Mouse (Mus musculus): Measurements from ENCODE around the gene Rusc1. TPM values are rescaled to one million over a fixed set of nuclear protein-coding genes. Genes with fewer than 3 reads are reported as not detected.

The Rusc1 gene
- total and polyA plus RNA-seq, 3 experiments, result 40.8 to 58.9 TPM; not detected in 1

GRCm38 (mm10) chr3:89106881-89107280 lies 13.8 kb upstream of the Rusc1 start:
- Histone ChIP-seq H3K27ac (ENCODE audit: control insufficient read depth, low read depth, low read length) (peak overlapping the region; percentile 80), H3K36me3 (ENCODE audit: control insufficient read depth in 1 of 2, insufficient read depth in 2 of 2, low read length in 2 of 2) (peaks cover 0 to 20% of the 10 kb centered on the region in 2 experiments; a peak in 2 of 4 replicates), H3K79me2 (ENCODE audit: control insufficient read depth, insufficient read depth, low read length, poor library complexity) (no peaks in the 10 kb centered on the region), H3K9me3 (replicated peaks; ENCODE audit: insufficient read depth, low read length) (no peaks in the 10 kb centered on the region), H3K27me3 (ENCODE audit: control insufficient read depth in 1 of 2, insufficient read depth in 2 of 2, low read length in 2 of 2) (no peaks in the 10 kb centered on the region), H3K4me3 (ENCODE audit: control insufficient read depth in 1 of 2, insufficient read depth in 1 of 2, low read depth in 2 of 2, low read length in 2 of 2) (peak overlapping the region in 1 of 2 experiments; percentile 17; a peak in 1 of 4 replicates), H3K9ac (ENCODE audit: control insufficient read depth, low read depth, low read length, poor library complexity, severe bottlenecking) (peak overlapping the region; percentile 11), H3K4me1 (ENCODE audit: control insufficient read depth in 1 of 2, insufficient read depth in 2 of 2, low read length in 2 of 2) (peaks cover 15 to 18% of the 10 kb centered on the region in 2 experiments)
- DNase-seq (ENCODE audit: low read depth, low spot score), result peak; percentile 77
- TF ChIP-seq MXI1 (IDR thresholded peaks at IDR 0.05; ENCODE audit: low read depth, low read length) (0 out of 2 replicates have a peak, but pooled peaks have one; percentile 19), POLR2AphosphoS2 (IDR thresholded peaks at IDR 0.05; ENCODE audit: low read length) (no peak), ZMIZ1 (IDR thresholded peaks at IDR 0.05; ENCODE audit: low read depth, low read length) (no peak), GABPA (IDR thresholded peaks at IDR 0.05; ENCODE audit: low read depth, low read length) (no peak), GATA1 (IDR thresholded peaks at IDR 0.05; ENCODE audit: low read depth, low read length) (peak; percentile 42; the same call in 1 of the 2 replicates), POLR2A (IDR thresholded peaks at IDR 0.05; ENCODE audit: control insufficient read depth in 1 of 2, insufficient read depth in 1 of 2, low read depth in 1 of 2, low read length in 2 of 2, poor library complexity in 1 of 2) (peak in 1 of 2 experiments; percentile 43; a peak in 1 of 4 replicates), MYC (IDR thresholded peaks at IDR 0.05; ENCODE audit: low read depth, low read length) (no peak), CHD2 (IDR thresholded peaks at IDR 0.05; ENCODE audit: low read length) (no peak), ETS1 (IDR thresholded peaks at IDR 0.05; ENCODE audit: low read depth, low read length) (0 out of 2 replicates have a peak, but pooled peaks have one; percentile 45), MEF2A (IDR thresholded peaks at IDR 0.05; ENCODE audit: extremely low read depth, insufficient replicate concordance, low read depth, low read length, poor library complexity, severe bottlenecking) (no peak), RCOR1 (IDR thresholded peaks at IDR 0.05; ENCODE audit: low read depth, low read length) (no peak), MAX (IDR thresholded peaks at IDR 0.05; ENCODE audit: low read length) (peak; percentile 30; the same call in 1 of the 2 replicates), CTCF (IDR thresholded peaks at IDR 0.05 in 2 of 3, conservative IDR thresholded peaks at IDR 0.05 in 1 of 3; ENCODE audit: control insufficient read depth in 1 of 3, insufficient read depth in 1 of 3, low read depth in 2 of 3, low read length in 3 of 3, poor library complexity in 1 of 3, severe bottlenecking in 1 of 3) (no peak), MYB (IDR thresholded peaks at IDR 0.05; ENCODE audit: low read depth, low read length) (no peak), ZKSCAN1 (IDR thresholded peaks at IDR 0.05; ENCODE audit: low read depth, low read length) (no peak), HCFC1 (IDR thresholded peaks at IDR 0.05; ENCODE audit: low read depth, low read length) (0 out of 2 replicates have a peak, but pooled peaks have one; percentile 59), SMC3 (IDR thresholded peaks at IDR 0.05; ENCODE audit: low read depth, low read length) (no peak), TBP (IDR thresholded peaks at IDR 0.05; ENCODE audit: low read depth, low read length) (peak; percentile 77), ZNF384 (IDR thresholded peaks at IDR 0.05; ENCODE audit: low read depth, low read length) (no peak), SIN3A (IDR thresholded peaks at IDR 0.05; ENCODE audit: low read length) (peak; percentile 48; the same call in 1 of the 2 replicates), UBTF (IDR thresholded peaks at IDR 0.05; ENCODE audit: borderline replicate concordance, insufficient read depth, low read depth, low read length) (no peak), RAD21 (IDR thresholded peaks at IDR 0.05; ENCODE audit: low read depth, low read length) (no peak; the same call in 1 of the 2 replicates), POLR2AphosphoS5 (IDR thresholded peaks at IDR 0.05; ENCODE audit: borderline replicate concordance, low read depth, low read length) (no peak), TCF12 (IDR thresholded peaks at IDR 0.05; ENCODE audit: low read depth, low read length) (no peak), CHD1 (IDR thresholded peaks at IDR 0.05; ENCODE audit: low read depth, low read length) (no peak), MAFK (IDR thresholded peaks at IDR 0.05; ENCODE audit: borderline replicate concordance, low read depth, low read length) (no peak), USF1 (IDR thresholded peaks at IDR 0.05; ENCODE audit: low read depth, low read length) (no peak), MAZ (IDR thresholded peaks at IDR 0.05; ENCODE audit: low read depth, low read length) (no peak), USF2 (IDR thresholded peaks at IDR 0.05; ENCODE audit: borderline replicate concordance in 1 of 2, insufficient read depth in 1 of 2, low read depth in 1 of 2, low read length in 2 of 2) (no peak), KAT2A (conservative IDR thresholded peaks at IDR 0.05; ENCODE audit: low read depth, low read length) (no peak), NELFE (IDR thresholded peaks at IDR 0.05; ENCODE audit: low read depth, low read length) (no peak), NRF1 (IDR thresholded peaks at IDR 0.05; ENCODE audit: insufficient read depth, low read depth, low read length, poor library complexity, severe bottlenecking) (no peak), EP300 (IDR thresholded peaks at IDR 0.05; ENCODE audit: low read depth in 1 of 2, low read length in 2 of 2) (peak; percentile 43 to 56; a peak in 3 of 4 replicates), TAL1 (IDR thresholded peaks at IDR 0.05; ENCODE audit: low read length) (no peak), E2F4 (IDR thresholded peaks at IDR 0.05; ENCODE audit: borderline replicate concordance, low read depth, low read length) (no peak), ELF1 (IDR thresholded peaks at IDR 0.05; ENCODE audit: low read depth, low read length) (0 out of 2 replicates have a peak, but pooled peaks have one; percentile 47), ZC3H11A (IDR thresholded peaks at IDR 0.05; ENCODE audit: low read depth, low read length) (no peak)
